Mouse (Mus musculus) kidney, postnatal 25 days (tissue): ENCODE data around the gene Kcnh7.
A peak's percentile ranks its signal among the peaks of the same experiment; 100 is the strongest.

ENCODE experiments used
- DNase-seq, 2 experiments: peaks; one replicate each; pipeline ENCODE4 v3.0.0; 2021; ENCODE audit warnings: mixed read lengths in 2 of 2

The Kcnh7 gene

DNA sequence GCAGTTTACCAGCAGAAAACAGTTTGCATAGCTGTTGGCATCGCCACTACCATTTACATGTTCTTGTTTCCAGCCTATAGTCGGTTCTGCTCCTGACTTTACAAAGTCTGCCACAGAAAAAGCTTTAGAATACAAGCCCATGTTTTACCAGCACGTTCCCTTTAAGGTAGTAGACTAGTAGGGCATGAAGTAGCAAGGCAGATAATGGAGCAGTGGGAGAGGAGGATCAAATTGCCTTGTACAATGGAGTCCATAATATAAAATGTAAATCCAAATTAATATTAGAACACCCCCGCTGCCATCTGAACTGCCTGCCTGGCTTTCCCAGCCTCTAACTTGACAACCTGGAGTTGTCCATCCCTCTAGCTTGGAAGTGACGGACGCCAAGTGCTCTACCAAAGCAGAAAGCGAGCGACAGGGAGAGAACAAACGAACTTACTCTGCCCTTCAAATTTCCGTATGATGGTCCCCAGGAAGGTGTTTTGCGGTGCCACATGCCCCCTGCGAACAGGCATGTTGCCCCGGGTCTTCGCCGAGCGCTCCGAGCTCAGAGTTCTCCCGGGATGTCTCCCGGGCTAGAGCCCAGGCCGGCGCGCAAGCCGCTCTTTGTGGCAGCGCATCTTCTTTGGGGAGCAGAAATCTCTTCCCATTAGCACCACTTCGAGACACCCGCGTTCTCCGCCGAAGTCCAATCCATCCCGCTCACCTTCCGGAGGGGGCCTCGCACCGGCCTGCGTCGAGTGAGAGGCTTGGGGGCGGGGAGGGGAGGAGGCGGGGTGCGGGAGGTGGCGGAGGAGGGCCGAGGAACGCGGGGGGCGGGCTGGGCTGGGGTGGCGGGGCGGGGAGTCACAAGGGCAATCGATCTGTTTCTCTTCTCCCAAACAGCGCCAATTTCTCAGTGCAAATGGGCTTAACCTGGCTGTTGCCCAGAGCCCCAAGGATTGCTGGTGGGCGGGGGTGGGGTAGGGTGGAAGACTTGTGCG, at the start of gene Kcnh7:
Gene Kcnh7 (minus strand): TSS at position 725 of the 983 bp plus-strand sequence.
- DNase-seq = no peak

DNA sequence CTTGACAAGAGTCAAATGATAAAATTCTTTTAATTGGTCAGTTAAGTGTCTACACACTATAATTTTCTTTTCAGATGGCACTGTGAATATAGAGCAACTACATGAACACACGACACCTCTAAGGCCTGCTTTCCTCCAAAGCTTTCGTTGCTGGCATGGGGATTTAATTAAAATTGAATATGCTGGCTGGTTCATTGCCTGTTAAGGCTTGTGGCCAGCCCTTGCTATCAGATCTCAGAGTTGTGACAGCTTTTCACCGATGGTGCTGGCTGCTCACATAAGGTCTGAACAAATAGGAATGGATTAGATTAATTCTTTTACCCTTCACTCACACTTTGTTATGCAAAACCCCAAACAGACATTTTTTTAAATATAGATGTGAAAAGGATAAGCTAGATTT, 23.3 kb upstream of the Kcnh7 start:
- DNase-seq = no peak

DNA sequence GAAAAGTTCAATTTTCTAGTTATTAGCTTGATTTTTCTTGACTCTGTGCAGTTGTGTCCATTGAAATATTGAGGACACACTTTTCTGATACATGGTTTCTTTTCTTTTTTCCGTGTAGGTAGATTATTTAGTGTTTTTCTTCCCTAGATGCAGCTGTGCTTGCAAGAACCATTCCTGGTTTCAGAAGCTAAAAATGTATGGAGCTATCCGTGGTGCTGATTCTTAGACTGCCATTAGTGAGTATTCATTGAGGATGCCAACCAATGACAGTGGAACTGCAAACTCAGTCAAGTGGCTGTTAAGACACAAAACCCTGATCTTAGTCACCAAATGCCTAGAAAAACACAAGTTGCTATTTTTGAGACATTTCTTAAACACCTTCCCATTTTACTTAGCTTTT, 1.9 kb upstream of the Kcnh7 start:
- DNase-seq = peak in 1 of 2 experiments; percentile 16

DNA sequence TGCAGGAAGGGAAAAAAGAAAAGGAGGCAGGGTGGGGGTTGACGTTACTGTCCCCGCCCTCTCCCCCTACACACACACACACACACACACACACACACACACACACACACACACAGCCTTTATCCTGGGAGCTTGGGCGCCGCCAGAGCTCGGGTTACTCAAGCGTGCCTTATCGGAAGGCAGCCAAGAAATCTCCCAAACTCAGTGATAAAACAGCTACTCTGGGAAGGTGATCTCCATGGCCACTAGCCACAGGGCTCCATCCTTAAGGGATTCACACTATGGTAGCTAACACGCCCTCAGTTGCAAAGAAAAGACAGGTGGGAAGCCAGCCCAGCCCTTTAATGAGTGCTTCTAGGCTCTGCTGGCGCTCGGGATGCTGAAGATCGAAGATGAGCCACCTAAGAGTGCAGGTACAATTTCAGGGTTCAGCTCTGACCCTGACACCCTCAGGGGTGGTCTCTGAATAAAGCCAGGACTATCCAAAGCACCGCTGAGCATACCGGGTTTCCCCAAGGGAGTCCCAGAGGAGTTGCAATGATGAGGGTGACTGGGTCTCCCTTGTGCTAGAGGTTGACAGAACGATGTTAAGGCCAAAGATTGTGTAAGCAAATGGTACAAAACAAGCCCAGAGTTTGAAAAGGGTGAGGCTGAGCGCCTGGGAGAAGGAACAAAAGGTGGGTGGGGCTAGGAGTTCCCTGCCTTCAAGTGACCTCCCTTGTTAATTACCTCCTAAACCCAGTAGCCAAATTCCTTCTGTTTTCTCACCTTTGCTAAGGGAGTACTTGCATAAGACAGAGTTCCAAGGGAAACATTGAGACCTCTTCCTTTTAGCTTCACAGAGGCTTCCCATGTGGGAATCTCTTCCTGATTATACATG, 704 bp upstream of the Kcnh7 start:
- peak in 1 of 2 experiments; percentile 16 for DNase-seq

GRCm38 (mm10) chr2:63153701-63154100, 30.4 kb downstream of the Kcnh7 start:
- DNase-seq = no peak

GRCm38 (mm10) chr2:63127762-63128516, 56.1 kb downstream of the Kcnh7 start:
- DNase-seq = no peak

DNA sequence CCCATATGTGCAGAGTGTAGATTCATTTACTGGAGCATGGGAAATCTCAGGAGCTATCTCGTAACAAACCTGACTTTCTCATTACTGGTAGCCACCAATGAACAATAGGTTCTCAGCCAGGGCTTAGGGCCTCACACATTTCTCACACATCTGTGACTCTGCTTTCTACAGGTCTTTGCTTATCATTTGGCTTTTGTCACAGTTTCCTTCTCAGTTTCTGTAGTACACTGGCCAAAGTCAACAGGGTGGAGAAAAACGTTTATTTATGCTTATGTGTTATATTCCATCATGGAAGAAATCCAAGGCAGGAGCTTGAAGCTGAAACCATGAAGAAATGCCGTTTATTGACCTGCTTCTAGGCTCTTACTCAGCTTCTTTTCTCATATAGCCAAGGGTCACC, 63.8 kb downstream of the Kcnh7 start:
- no peak for DNase-seq

- no peak for DNase-seq
These were observed 66.6 kb downstream of the Kcnh7 start for GRCm38 (mm10) chr2:63117209-63118193.

DNA sequence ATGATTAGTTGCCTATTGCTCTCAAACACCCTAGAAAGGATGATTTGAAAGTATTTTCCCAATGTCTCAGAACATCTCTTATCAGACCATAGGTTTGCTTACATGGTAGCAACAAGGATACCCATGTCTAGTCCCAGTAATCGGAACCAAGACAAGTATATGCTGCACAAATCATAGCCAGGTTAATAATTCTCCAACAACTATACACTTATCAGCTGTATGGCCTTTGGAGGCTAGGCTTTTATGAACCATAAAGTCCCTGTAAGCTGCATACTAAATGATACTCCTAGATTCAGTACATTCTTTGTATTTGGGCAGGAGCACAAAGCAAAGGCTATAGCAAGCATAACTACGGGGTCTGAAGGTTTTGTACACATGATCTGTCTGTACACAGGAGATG, 78.1 kb downstream of the Kcnh7 start:
- no peak for DNase-seq

DNA sequence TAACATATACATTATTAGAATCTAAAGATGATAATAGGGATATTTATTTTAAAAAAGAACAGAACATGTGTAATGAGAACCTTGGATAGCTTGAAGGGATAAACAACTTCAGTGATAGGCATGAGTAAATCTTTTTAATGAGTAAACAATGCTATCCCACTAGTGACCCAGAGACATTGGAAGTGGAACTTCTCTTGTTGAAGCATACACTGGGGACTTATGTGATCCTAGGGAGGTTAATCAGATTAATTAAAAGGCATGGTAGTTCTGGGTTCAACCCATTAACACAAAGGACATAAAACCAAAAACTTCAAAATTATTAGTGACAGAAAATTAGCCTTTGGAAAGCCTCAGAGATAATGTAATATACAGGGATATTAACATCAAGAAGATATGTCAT, 84.4 kb downstream of the Kcnh7 start:
- DNase-seq = no peak

DNA sequence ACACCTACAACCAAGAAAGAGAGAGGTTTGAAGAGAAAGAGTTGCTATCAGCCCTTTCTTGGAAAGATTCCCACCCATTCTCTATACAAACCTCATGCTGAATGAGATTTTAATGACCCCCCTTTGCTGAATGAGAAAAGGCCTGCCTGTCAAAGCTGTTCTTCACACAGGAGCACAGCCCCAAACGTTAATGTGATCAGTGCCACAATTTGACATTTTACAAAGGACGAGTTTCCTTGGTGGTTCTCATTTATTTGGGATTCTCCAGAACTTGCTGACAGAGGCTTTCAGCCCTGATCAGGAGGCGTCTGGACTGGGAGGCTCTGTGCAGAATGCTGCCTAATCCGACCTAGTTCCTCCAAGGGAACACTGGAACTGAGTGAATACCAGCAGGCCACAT, 92.3 kb downstream of the Kcnh7 start:
- DNase-seq = no peak

DNA sequence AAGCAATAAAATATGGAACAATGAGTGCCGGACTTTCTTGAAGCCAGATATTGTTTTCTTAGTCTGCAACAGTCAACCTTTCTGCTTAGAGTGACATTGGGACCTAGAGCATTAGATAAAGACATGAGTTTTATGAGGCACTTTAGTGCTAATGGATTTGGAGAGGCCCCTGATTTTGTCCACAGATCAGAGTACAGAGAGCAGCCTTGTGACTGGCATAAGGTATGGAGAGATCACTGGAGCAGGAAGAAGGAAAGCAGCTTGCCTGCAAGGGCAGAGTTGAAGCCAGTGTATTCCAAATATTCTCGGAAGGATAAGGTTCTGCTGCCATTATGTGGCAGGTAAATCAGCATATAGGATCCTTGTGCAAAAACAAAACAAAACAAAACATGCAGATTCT, 93.6 kb downstream of the Kcnh7 start:
- DNase-seq = no peak

DNA sequence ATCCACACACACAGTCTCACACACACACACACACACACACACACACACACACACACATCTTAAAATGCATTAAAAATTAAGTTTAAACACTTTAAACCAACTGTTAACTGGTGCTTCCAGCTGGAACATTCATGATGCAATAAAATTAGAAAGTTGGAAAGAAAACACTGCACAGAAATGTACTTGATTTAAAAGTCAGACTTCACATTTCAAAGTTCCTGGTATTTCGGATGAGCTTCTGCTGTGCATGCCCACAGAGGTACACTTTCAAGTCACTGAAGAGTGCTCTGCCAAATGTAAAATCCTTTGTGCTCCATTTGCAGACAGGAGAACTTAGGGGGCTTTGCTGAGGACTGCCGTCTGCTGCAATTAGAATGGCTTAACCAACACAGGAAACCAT, 125.7 kb downstream of the Kcnh7 start:
- no peak for DNase-seq

GRCm38 (mm10) chr2:63049884-63050283, 134.2 kb downstream of the Kcnh7 start:
- DNase-seq = no peak

DNA sequence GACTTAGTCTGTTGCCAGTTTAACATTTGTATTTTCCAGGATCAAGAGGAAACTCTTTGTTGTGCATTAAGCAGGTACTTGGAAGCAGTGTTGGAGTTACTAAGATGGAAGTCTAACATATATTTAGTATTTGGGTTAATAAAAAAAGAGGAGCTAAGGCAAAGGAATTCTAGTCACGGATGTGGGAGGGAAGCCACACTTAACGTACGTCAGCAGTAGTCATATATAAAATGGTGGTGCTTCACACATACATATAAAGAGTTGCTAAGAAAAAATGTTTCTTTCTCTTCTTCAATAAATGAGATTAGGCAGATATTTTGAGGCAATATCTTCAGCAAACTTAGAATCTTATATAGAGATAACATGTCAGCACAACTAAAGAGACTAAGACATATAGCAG, 144.4 kb downstream of the Kcnh7 start:
- no peak for DNase-seq

GRCm38 (mm10) chr2:63014909-63015308, 169.2 kb downstream of the Kcnh7 start:
- no peak for DNase-seq

DNA sequence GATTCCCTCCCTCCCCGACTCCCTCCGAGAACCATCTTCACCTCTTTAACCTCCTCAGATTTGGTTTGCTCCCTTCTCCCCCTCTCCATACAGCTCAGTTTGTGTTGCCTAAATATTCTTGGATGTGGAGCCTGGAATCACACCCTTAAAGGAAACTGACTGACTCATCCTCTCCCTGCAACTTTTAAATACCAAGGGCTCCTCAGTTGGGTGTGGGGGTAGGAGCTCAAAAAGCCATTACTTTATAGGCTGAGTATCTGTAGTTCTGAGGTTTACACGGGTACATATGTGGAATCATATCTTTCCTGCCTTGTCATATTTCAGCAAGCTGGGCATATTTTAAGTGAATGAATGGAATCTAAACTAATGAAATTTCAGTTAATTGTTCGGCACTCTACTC, 174.9 kb downstream of the Kcnh7 start:
- DNase-seq = no peak

- DNase-seq = no peak
These were observed 181.3 kb downstream of the Kcnh7 start for GRCm38 (mm10) chr2:63002784-63003183.

- DNase-seq = no peak
These were observed 186.4 kb downstream of the Kcnh7 start for GRCm38 (mm10) chr2:62997692-62998091.

GRCm38 (mm10) chr2:62988616-62989015, 195.5 kb downstream of the Kcnh7 start:
- DNase-seq = no peak

GRCm38 (mm10) chr2:62983936-62984335, 200.2 kb downstream of the Kcnh7 start:
- no peak for DNase-seq
